Mouse (Mus musculus) activated CD4-positive, CD25-positive, alpha-beta regulatory T cell, adult 9 weeks (primary cell): ENCODE measurements around the gene Sf3b1. TPM values are rescaled to one million over a fixed set of nuclear protein-coding genes. Genes with fewer than 3 reads are reported as not detected.

Experiments
- polyA plus RNA-seq: library from polyadenylated mRNA; unstranded; fragments of 100-300 nt; shearing (Covaris generic); gene quantifications from one replicate; pipeline ENCODE4 v1.2.1, GENCODE M21; 2017

The Sf3b1 gene
- polyA plus RNA-seq = 670 TPM

DNA sequence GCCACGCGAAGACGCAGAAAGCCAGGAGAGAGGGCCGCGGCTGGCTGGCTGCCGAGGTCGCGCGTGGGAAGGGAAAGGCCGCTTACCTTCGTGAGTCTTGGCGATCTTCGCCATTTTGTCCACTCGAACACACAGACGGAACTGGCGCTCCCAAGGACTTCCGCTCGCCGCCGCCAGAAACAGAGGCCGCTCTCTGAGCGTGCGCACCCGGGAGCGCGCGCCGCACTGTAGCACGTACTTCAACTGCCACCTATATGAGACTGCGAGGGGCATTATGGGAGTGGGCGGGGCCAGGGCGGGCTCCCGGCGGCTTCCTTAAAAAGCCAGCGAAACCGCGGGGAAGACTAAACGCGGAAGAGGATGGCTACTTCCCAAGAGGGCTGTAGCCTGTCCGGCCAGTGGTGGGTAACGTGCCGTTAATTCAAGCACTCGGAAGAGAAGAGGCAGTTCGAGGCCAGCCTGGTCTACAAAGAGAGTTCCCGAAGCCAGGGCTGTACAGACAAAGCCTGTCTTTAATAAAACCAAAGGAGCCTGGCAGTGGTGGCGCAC, at the start of gene Sf3b1:
Gene Sf3b1, minus strand, starts transcription at position 229 of the 549 bp plus-strand sequence.

DNA sequence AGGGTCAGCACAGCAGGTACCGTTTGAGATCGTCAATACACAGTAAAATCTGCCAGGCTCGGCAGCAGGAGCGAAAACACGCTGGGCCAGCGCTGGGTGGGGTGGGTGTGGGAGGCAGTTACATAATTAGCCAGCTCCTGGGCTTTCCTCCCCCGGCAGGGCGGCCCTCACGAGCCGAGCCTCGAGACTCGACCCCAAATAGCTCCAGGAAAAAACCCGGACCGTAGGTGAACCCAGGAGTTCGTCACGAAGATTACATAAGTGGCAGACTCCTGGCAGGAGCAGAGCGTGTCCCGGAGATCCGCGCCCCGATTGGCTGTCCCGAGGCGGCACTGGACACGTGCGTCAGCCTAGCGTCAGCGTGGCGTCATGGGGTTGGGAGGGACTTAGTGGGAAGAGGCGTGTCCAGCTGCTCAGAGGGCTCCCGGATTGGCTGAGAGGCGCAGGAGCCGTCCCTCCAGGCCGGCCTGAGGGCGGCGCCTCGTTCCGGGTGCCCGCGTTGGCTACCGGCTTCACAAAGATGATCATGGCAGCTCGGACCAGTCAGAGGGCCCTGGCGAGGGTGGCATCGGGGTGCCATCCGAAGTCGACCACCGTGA, 25.2 kb upstream of the Sf3b1 start, which contains the start of gene Coq10b:
Gene Coq10b, plus strand, starts transcription at position 416 of the 599 bp plus-strand sequence.

Other genes starting within 250 kb of the Sf3b1 start
- 363 TPM for gene Ankrd44, start 101.1 kb downstream of the Sf3b1 start, polyA plus RNA-seq
- 25.6 TPM for gene Coq10b, start 25.3 kb upstream of the Sf3b1 start, polyA plus RNA-seq
- gene Hspe1, start 60.7 kb upstream of the Sf3b1 start, polyA plus RNA-seq = 205 TPM
- 208 TPM for gene Hspd1, start 60.8 kb upstream of the Sf3b1 start, polyA plus RNA-seq
- gene Mob4, start 103.8 kb upstream of the Sf3b1 start, polyA plus RNA-seq = 113 TPM
- gene Rftn2, start 199.3 kb upstream of the Sf3b1 start, polyA plus RNA-seq = 5.7 TPM
- 2.4 TPM for gene Mars2, start 209.7 kb upstream of the Sf3b1 start, polyA plus RNA-seq